Mouse (Mus musculus) mesoderm, embryonic 11.5 days (tissue): Measurements from ENCODE around the gene Brinp3.
A peak's percentile ranks its signal among the peaks of the same experiment; 100 is the strongest.
"Not testable (repeated sequence)": the region's sequence is repeated elsewhere in the genome, so short reads cannot be mapped to it uniquely, and the experiment has no call there.

Source experiments
- DNase-seq: peaks from one replicate; pipeline ENCODE4 v3.0.0-alpha.2; 2012; ENCODE audit warnings: low read depth, low spot score

The Brinp3 gene

DNA sequence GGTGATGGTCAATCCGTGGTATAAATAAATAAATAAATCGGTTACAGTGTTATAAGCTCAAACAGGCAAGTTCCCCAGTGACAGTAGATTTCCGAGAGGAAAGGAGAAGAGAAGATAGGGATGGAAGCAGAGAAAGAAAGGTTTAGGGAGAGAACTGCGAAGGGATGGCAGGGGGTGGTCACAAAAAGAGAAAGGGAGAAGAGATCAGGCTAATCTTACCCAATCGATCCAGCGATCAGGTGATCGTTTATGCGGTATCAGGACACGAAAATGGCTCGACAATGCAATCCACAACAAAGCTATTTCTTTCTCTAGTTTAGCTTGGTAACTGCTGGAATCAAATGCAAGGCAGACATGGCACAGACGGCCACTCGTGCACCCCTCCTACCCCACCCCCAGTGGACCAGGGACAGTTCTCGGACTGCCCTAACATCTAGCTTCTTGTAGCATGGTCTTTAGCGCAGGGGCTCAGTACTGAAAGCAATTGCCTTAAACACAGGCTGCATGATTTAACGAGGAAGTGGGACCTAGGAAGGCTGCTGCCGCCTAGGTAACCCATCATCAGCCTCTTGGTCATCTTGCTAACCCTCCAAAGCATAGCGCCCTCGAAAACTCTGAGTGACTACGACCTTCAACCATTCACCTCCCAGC, at the start of gene Brinp3:
Brinp3 (plus strand) TSS at position 80 of the 651 bp plus-strand sequence.
- no peak for DNase-seq

GRCm38 (mm10) chr1:146494221-146494620, 339 bp upstream of the Brinp3 start:
- no peak for DNase-seq

GRCm38 (mm10) chr1:146495386-146495785, 826 bp downstream of the Brinp3 start:
- DNase-seq: no peak

- DNase-seq: peak; percentile 34
Observed at GRCm38 (mm10) chr1:146497381-146498081, 3.0 kb downstream of the Brinp3 start.

DNA sequence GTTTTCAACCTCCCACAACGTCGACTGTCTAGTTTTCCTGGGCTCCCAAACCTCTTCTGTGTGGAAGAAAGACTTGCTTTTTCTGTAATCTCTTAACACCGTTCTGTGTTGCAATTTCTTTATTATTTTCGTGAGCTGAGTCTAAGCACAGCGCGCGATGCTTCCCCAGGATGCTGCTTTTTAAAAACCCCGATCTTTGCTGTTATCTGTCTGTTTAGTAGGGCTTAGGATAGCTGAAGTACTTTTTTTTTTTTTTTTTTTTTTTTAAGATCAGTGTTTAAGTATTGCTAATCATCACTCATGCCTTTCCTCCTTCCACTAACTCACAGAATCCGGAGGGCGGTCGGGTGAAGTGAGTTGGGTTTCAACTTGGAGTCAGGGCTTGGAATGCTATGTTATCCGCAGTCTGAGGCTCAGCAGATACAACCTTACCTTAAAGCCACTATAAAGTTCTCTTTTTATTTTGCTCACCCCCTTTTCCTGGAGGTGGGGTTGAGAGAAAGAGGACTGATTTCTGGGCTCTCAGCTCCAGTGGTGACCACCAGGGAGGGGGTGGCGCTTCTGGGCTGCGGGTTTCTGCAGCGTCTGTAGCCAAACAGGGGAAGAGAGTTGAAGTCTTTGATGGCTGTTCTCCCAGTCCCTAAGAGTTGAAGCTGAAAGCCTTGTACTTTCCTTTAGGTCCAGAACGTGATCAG, 3.7 kb downstream of the Brinp3 start:
- DNase-seq: peak; percentile 34

DNA sequence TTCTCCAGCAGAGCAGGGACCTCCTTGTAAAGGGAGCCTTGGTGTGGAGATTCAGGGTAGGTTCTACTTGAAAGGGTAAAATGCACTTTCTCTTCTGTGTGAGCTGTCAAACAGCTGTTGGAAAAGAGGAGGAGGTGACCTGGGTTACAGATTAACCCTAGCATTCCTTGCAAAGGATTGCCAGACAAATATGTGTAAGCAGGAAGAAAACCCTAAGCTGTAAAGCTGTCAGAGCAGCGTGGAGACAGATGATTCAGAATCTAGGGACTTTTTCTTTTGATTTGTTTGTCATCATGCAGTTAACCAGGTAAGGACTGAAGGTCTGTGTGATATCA, 4.2 kb downstream of the Brinp3 start:
- DNase-seq: peak; percentile 18

DNA sequence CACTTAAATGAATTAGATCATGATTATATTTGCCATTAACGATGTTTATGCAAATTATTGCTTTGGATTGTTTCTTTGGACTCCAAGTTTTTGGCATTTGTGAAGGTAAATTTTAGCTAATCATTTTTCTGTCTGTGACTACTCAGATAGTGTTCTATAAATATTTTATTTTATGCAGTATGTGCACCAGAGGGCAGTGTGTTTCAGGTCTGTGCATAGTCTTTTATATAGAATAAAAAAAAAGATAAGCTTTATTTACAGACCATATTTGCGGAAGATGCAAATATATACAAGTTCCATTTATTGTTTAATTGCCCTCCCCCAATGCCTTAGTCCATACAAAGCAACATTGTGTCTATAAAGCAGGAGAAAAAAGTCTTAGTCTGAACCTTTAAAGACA, 20.8 kb downstream of the Brinp3 start:
- no peak for DNase-seq

DNA sequence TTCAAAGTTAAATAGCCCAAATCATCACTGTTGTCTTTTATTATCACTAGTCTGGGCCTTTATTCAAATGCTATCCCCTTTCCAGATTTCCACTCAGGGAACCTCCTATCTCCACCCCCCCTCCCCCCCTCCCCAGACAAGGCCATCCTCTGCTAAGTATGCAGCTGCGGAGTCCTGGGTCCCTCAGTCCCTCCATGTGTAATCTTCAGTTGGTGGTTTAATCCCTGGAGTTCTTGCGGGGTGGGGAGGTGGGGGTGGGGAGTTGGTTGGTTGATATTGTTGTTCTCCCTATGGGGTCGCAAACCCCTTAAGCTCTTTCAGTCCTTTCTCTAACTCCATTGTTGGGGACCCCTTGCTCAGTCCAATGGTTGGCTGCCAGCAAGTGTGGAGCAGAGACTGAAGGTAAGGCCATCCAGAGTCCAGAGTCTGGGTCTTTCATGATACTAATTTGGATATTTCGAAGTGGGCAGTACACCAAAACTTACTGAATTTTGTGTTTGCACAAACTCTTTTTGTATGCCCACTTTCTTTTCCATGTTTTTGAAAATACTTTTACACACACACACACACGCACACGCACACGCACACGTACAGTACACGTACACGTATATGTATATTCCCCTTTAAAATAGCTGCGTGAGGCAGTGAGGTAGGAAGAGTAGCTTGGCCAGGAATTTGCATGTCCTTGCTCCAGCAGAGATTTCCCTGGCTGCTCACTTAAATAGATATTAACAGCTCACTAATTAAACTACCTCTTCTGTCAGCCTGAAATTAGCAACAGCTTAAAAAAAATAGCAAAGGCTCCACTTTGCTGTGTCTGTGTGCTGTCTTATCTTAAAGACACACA, 29.4 kb downstream of the Brinp3 start:
- DNase-seq: no peak

GRCm38 (mm10) chr1:146528572-146528971, 34.0 kb downstream of the Brinp3 start:
- no peak for DNase-seq

GRCm38 (mm10) chr1:146546847-146547428, 52.4 kb downstream of the Brinp3 start:
- DNase-seq: no peak

GRCm38 (mm10) chr1:146556982-146557381, 62.4 kb downstream of the Brinp3 start:
- DNase-seq: no peak

DNA sequence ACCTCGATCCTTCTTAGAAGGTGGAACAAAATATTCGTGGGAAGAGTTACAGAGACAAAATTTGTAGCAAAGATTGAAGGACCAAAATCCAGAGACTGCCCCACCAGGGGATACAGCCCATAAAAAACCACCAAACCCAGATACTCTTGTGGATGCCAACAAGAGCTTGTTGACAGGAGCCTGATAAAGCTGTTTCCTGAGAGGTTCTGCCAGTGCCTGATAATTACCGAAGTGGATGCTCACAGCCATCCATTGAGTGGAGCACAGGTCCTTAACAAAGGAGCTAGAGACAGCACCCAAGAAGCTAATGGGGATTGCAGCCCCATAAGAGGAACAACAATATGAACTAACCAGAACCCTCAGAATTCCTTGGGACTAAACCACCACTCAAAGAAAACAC, 67.6 kb downstream of the Brinp3 start:
- DNase-seq: no peak

DNA sequence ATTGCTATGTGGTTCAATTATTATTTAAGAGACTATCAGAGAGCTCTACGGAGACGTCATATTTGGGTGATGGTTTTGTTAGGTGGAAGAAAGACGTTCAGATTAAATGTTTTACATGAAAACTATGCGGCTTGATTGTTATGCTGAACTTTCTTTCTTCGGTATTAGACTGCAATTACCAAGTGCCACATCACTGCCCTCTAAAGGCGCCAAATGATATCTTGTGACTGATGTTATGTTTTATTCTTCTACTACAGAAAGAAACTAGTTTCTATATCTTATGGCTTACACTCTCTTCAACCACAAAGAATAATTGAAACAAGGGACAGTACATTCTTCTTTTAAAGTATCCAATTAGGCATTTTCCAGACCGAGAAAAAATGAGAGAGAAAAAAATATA, 89.6 kb downstream of the Brinp3 start:
- DNase-seq: no peak

- no peak for DNase-seq
Observed at GRCm38 (mm10) chr1:146632895-146633294, 138.3 kb downstream of the Brinp3 start.

DNA sequence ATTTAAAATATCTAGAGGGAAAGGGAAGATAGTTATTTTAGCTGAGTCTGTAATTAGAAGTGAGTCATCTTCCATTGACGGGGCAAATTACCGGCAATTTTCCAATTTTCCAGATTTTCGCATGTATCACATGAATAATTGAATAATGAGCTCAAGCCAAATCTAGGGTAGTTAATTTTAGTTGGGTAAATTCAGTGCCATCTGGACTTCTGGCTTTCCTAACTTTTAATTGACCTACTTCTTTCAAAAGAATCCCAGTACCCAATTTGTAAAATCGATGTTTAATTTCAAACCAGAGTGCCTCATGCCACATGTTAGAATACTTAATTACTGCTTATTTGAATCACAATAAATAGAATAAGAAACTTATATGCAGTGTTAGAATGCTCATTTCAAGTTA, 162.7 kb downstream of the Brinp3 start:
- no peak for DNase-seq

- DNase-seq: no peak
Observed at GRCm38 (mm10) chr1:146700724-146701123, 206.2 kb downstream of the Brinp3 start.

DNA sequence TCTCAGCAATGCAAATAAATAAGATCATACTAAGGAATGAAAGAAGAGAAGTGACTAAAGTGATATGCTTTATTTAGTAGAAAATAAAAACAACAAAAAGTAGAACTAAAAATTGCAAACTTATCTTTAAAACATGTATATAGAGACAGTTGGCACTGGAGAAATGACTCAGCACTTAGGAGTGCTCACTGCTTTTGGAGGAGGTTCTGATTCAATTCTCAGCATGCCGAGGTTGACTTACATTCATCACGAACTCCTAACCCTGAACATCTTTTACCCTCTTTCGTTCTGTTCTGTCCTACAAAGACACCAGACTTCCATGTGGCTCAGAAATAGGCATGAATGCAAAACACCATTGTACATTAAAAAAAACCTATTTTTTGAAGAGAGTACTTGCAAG, 225.0 kb downstream of the Brinp3 start:
- no peak for DNase-seq

GRCm38 (mm10) chr1:146724784-146725513, 230.4 kb downstream of the Brinp3 start:
- not testable (repeated sequence) for DNase-seq

GRCm38 (mm10) chr1:146751066-146751465, 256.5 kb downstream of the Brinp3 start:
- no peak for DNase-seq

DNA sequence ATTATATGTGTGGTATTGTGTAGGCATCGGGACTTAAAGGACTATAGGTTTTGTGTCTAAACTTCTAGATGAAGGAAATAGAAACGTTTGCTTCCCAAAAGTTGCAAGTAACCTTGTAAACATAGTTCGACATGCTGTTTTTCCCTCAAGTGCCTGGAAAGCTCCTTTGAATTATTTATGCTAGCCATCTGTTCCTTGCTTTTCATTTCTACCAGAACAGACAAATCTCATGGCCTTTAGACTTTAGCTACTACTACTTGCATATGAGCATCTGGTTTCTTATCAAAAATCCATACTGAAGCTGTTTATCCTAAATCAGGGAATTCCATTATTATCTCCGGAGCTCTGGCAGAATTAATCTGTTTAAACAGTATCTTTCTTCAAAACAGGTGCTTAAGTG, 288.7 kb downstream of the Brinp3 start:
- DNase-seq: no peak

DNA sequence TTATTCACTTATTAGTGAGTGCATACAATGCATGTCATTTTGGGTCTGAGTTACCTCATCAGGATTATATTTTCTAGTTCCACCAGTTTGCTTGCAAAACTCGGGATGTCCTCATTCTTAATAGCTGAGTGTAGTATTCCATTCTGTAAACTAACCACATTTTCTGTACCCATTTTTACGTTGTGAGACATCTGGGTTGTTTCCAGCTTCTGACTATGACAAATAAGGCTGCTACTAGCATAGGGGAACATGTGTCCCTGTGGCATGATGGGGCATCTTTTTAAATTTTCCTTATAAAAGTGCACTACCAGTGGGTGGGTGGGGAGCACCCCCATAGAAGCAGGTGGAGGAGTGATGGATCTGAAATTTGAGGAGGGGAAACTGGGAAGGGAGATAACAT, 292.7 kb downstream of the Brinp3 start:
- no peak for DNase-seq
